15 mouse cellular contexts compared by ENCODE assay signal in the genomic region with DNA sequence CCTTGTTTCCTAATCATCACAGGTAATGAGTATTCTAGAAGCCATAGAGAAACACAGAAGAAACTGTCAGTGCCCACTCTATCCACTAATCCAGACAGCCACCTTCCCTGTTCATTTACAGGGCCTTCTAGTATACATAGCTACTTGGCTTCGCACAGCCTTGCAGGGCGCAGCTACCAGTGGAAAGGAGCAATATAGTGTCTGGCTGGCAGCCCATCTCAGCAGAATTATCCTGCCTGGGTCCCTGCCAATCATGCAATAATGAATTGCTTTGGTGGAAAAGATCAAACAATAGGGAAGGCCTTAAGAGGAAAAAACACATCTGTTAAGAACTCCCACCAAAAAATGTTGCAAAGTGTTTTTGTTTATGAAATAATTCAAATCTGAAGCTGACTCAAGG.
A peak's percentile ranks its signal among the peaks of the same experiment; 100 is the strongest.
DNase-seq lines count a peak whose midpoint lies in the region; ATAC-seq and TF ChIP-seq lines count a peak whose summit lies in the region.
"Had no signal": no experiment of that assay in that cellular context is flagged by ENCODE, and none has a peak within 500 bp of the region (broad histone marks: within the 10 kb centered on the region; RNA-seq: fewer than 3 reads in every experiment).

No protein-coding gene starts in this region.

- no peaks in the 10 kb centered on the region for H3K27me3 ChIP-seq in embryonic facial prominence, embryonic 13.5 days
- H3K27me3 ChIP-seq in embryonic facial prominence, embryonic 10.5 days (replicated peaks; ENCODE audit: low read depth, poor library complexity, severe bottlenecking), result no peaks in the 10 kb centered on the region
- H3K27me3 ChIP-seq in lung, embryonic 14.5 days (ENCODE audit: insufficient read depth, low read length), result no peaks in the 10 kb centered on the region
- no peaks in the 10 kb centered on the region for H3K27me3 ChIP-seq in forebrain, embryonic 14.5 days (replicated peaks; ENCODE audit: control insufficient read depth, insufficient read depth, low read length)
- no peaks in the 10 kb centered on the region for H3K27me3 ChIP-seq in midbrain, embryonic 14.5 days (ENCODE audit: control insufficient read depth, insufficient read depth, low read length)
- H3K27me3 ChIP-seq: kidney, embryonic 15.5 days; limb, embryonic 13.5 days had no signal

- no peak for DNase-seq in embryonic facial prominence, embryonic 10.5 days (ENCODE audit: low spot score)
- DNase-seq in lung, embryonic 14.5 days, result peak; percentile 73
- no peak for DNase-seq in lung, postnatal 25 days (ENCODE audit: low spot score)
- peak; percentile 75 for DNase-seq in forebrain, embryonic 14.5 days (ENCODE audit: low spot score)
- DNase-seq in midbrain, embryonic 14.5 days, result peak; percentile 58
- DNase-seq in heart, postnatal 4 days, result no peak
- DNase-seq: gastrocnemius, postnatal 14 days; liver, postnatal 0 days; right cerebral cortex, postnatal 14 days had no signal

- H3K27ac ChIP-seq in embryonic facial prominence, embryonic 13.5 days, result peak overlapping the region; percentile 34; the same call in 1 of the 2 replicates
- H3K27ac ChIP-seq in embryonic facial prominence, embryonic 10.5 days (replicated peaks), result no peak overlapping the region
- H3K27ac ChIP-seq in lung, embryonic 14.5 days (ENCODE audit: low read depth), result no peak overlapping the region
- H3K27ac ChIP-seq in forebrain, embryonic 14.5 days (ENCODE audit: low read depth, low read length), result no peak overlapping the region
- H3K27ac ChIP-seq in midbrain, embryonic 14.5 days (replicated peaks; ENCODE audit: low read depth, low read length), result no peak overlapping the region
- H3K27ac ChIP-seq: heart, embryonic 10.5 days; kidney, embryonic 15.5 days; limb, embryonic 13.5 days had no signal

- H3K9me3 ChIP-seq in embryonic facial prominence, embryonic 13.5 days, result no peaks in the 10 kb centered on the region
- H3K9me3 ChIP-seq in embryonic facial prominence, embryonic 10.5 days, result no peaks in the 10 kb centered on the region
- H3K9me3 ChIP-seq in lung, embryonic 14.5 days (ENCODE audit: low read depth, low read length), result no peaks in the 10 kb centered on the region
- H3K9me3 ChIP-seq in forebrain, embryonic 14.5 days (replicated peaks; ENCODE audit: control insufficient read depth, low read length), result no peaks in the 10 kb centered on the region
- H3K9me3 ChIP-seq in midbrain, embryonic 14.5 days (ENCODE audit: control insufficient read depth, low read length), result no peaks in the 10 kb centered on the region
- H3K9me3 ChIP-seq: heart, embryonic 10.5 days; kidney, embryonic 15.5 days; limb, embryonic 13.5 days had no signal

- H3K9ac ChIP-seq in embryonic facial prominence, embryonic 13.5 days, result no peak overlapping the region
- no peak overlapping the region for H3K9ac ChIP-seq in lung, embryonic 14.5 days
- H3K9ac ChIP-seq in forebrain, embryonic 14.5 days (ENCODE audit: low read length), result no peak overlapping the region
- no peak overlapping the region for H3K9ac ChIP-seq in midbrain, embryonic 14.5 days (replicated peaks; ENCODE audit: low read length)
- H3K9ac ChIP-seq: kidney, embryonic 15.5 days; limb, embryonic 13.5 days; liver, postnatal 0 days had no signal

- no peaks in the 10 kb centered on the region for H3K36me3 ChIP-seq in embryonic facial prominence, embryonic 13.5 days
- no peaks in the 10 kb centered on the region for H3K36me3 ChIP-seq in embryonic facial prominence, embryonic 10.5 days (replicated peaks)
- no peaks in the 10 kb centered on the region for H3K36me3 ChIP-seq in lung, embryonic 14.5 days (ENCODE audit: insufficient read depth)
- H3K36me3 ChIP-seq in forebrain, embryonic 14.5 days (ENCODE audit: control insufficient read depth, insufficient read depth, low read length), result no peaks in the 10 kb centered on the region
- H3K36me3 ChIP-seq in midbrain, embryonic 14.5 days (ENCODE audit: control insufficient read depth, insufficient read depth, low read length), result no peaks in the 10 kb centered on the region
- H3K36me3 ChIP-seq: heart, embryonic 10.5 days; kidney, embryonic 15.5 days; limb, embryonic 13.5 days had no signal

- TF ChIP-seq CTCF in lung, embryonic 14.5 days (IDR thresholded peaks at IDR 0.05; ENCODE audit: low read depth), result no peak

- H3K4me3 ChIP-seq in embryonic facial prominence, embryonic 13.5 days, result no peak overlapping the region
- no peak overlapping the region for H3K4me3 ChIP-seq in embryonic facial prominence, embryonic 10.5 days
- no peak overlapping the region for H3K4me3 ChIP-seq in lung, embryonic 14.5 days (ENCODE audit: low read depth, low read length)
- no peak overlapping the region for H3K4me3 ChIP-seq in forebrain, embryonic 14.5 days (ENCODE audit: low read depth, low read length)
- no peak overlapping the region for H3K4me3 ChIP-seq in midbrain, embryonic 14.5 days (replicated peaks; ENCODE audit: low read depth, low read length)
- H3K4me3 ChIP-seq: erythroblast, embryonic 14.5 days; heart, embryonic 10.5 days; kidney, embryonic 15.5 days; limb, embryonic 13.5 days had no signal

- no peak overlapping the region for H3K4me2 ChIP-seq in embryonic facial prominence, embryonic 13.5 days
- no peak overlapping the region for H3K4me2 ChIP-seq in lung, embryonic 14.5 days
- no peak overlapping the region for H3K4me2 ChIP-seq in forebrain, embryonic 14.5 days (ENCODE audit: low read length)
- H3K4me2 ChIP-seq in midbrain, embryonic 14.5 days (ENCODE audit: low read length), result no peak overlapping the region
- H3K4me2 ChIP-seq: kidney, embryonic 15.5 days; limb, embryonic 13.5 days had no signal

- peaks cover 15% of the 10 kb centered on the region for H3K4me1 ChIP-seq in embryonic facial prominence, embryonic 13.5 days
- H3K4me1 ChIP-seq in embryonic facial prominence, embryonic 10.5 days, result peaks cover 15% of the 10 kb centered on the region
- no peaks in the 10 kb centered on the region for H3K4me1 ChIP-seq in lung, embryonic 14.5 days (ENCODE audit: insufficient read depth)
- peaks cover 14% of the 10 kb centered on the region for H3K4me1 ChIP-seq in forebrain, embryonic 14.5 days (ENCODE audit: control insufficient read depth, insufficient read depth, low read length)
- H3K4me1 ChIP-seq in midbrain, embryonic 14.5 days (ENCODE audit: control insufficient read depth, insufficient read depth, low read length), result 0 out of 2 replicates have a peak, but pooled peaks cover 7% of the 10 kb centered on the region
- H3K4me1 ChIP-seq: limb, embryonic 13.5 days had no signal

- ATAC-seq in embryonic facial prominence, embryonic 13.5 days (ENCODE audit: insufficient number of reproducible peaks, insufficient read depth, low FRiP score, low TSS enrichment, low read depth), result no peak
- 0 out of 2 replicates have a peak, but pooled peaks have one; percentile 51 for ATAC-seq in lung, embryonic 14.5 days (ENCODE audit: insufficient read depth)
- ATAC-seq in forebrain, embryonic 14.5 days, result peak; percentile 82
- ATAC-seq in midbrain, embryonic 14.5 days (ENCODE audit: low FRiP score, low TSS enrichment), result peak; percentile 39; the same call in 1 of the 2 replicates
- no peak for ATAC-seq in CD4-positive, CD25-positive, alpha-beta regulatory T cell, adult 4 months
- ATAC-seq: liver, postnatal 0 days had no signal

- WGBS in embryonic facial prominence, embryonic 13.5 days, result 27% methylated on average over 2 of the region's 2 CpGs
- WGBS in embryonic facial prominence, embryonic 10.5 days, result 86% methylated on average over 2 of the region's 2 CpGs
- WGBS in lung, embryonic 14.5 days, result 60% methylated on average over 2 of the region's 2 CpGs
- 7% methylated on average over 2 of the region's 2 CpGs for WGBS in forebrain, embryonic 14.5 days
- 43% methylated on average over 2 of the region's 2 CpGs for WGBS in midbrain, embryonic 14.5 days

Comparison
In these comparisons a context has a peak if more than half of its experiments do, and no peak if none do; other contexts are left out.
1. DNase-seq: peak in lung, embryonic 14.5 days (single experiment), forebrain, embryonic 14.5 days (single experiment) and midbrain, embryonic 14.5 days (single experiment); none in embryonic facial prominence, embryonic 10.5 days (single experiment), lung, postnatal 25 days (single experiment) and heart, postnatal 4 days (single experiment).
2. ATAC-seq: peak in lung, embryonic 14.5 days (single experiment), forebrain, embryonic 14.5 days (single experiment) and midbrain, embryonic 14.5 days (single experiment); none in embryonic facial prominence, embryonic 13.5 days (single experiment) and CD4-positive, CD25-positive, alpha-beta regulatory T cell, adult 4 months (single experiment).